Mouse (Mus musculus) hindbrain, embryonic 10.5 days (tissue): ENCODE results near the gene Trim61. TPM values are rescaled to one million over a fixed set of nuclear protein-coding genes. Genes with fewer than 3 reads are reported as not detected.
"Not testable (repeated sequence)": the region's sequence is repeated elsewhere in the genome, so short reads cannot be mapped to it uniquely, and the experiment has no call there.

Experiments
- DNase-seq: peaks from one replicate; pipeline ENCODE4 v3.0.0-alpha.2; 2017; ENCODE audit warnings: low spot score
- H3K27ac ChIP-seq: fragments of 300-500 bp; sonication (generic); 2 replicates; pipeline ENCODE4 v1.5.1; 2016; ENCODE audit warnings: mild to moderate bottlenecking, moderate library complexity
- H3K27me3 ChIP-seq: fragments of 300-500 bp; sonication (generic); 2 replicates; pipeline ENCODE4 v1.6.1; 2016; ENCODE audit warnings: mild to moderate bottlenecking; ENCODE audit not compliant: poor library complexity, insufficient read depth, severe bottlenecking
- H3K36me3 ChIP-seq: fragments of 300-500 bp; sonication (generic); 2 replicates; pipeline ENCODE4 v1.6.1; 2016; ENCODE audit warnings: mild to moderate bottlenecking, moderate library complexity
- H3K4me1 ChIP-seq: fragments of 300-500 bp; sonication (generic); replicated peaks from 2 replicates; pipeline ENCODE4 v1.6.1; 2016; ENCODE audit warnings: mild to moderate bottlenecking
- H3K4me3 ChIP-seq: fragments of 300-500 bp; sonication (generic); 2 replicates; pipeline ENCODE4 v1.5.1; 2016; ENCODE audit warnings: mild to moderate bottlenecking, moderate library complexity
- H3K9me3 ChIP-seq: fragments of 300-500 bp; sonication (generic); 2 replicates; pipeline ENCODE4 v1.6.1; 2016; ENCODE audit warnings: mild to moderate bottlenecking, moderate library complexity
- WGBS: fragments of 180-500 bp; shearing (Covaris S2); methylation state at CpG from one replicate; pipeline ENCODE4 v1.1.7; 2016; 5-methylcytosine and 5-hydroxymethylcytosine counted together
- polyA plus RNA-seq: library from polyadenylated mRNA; unstranded; fragments of >200 nt; fragmentation: Nextera tagmentation; extraction: Ambion mirVana; gene quantifications from 2 replicates; pipeline ENCODE4 v1.2.1, GENCODE M21; 2016

Gene Trim61
- polyA plus RNA-seq, 1 experiment from 2014 or later = not detected

DNA sequence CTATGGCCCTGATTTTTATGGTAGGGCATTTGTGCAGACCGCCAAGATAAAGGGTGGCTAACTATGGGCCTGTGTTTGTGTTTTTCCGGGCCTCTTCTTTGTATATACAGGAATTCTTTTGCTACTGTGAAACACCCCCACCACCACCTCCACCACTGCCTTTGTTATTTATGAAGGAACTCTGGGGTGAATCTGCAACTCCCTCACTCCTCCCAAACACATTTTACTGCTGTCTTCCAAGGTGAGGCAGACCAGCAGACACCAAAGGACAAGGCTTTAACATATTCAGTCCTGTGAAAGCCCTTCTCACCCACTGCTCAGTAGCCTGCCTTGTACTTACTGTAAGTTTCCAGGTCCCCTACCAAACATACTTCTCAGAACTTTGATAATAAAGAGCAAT, 15.8 kb upstream of the Trim61 start:
- Histone ChIP-seq H3K4me1 (peaks cover 39% of the 10 kb centered on the region), H3K27me3 (no peaks in the 10 kb centered on the region), H3K36me3 (no peaks in the 10 kb centered on the region), H3K9me3 (no peaks in the 10 kb centered on the region), H3K4me3 (no peak overlapping the region), H3K27ac (no peak overlapping the region)
- no peak for DNase-seq
- 42% methylated on average over 2 of the region's 2 CpGs for WGBS

DNA sequence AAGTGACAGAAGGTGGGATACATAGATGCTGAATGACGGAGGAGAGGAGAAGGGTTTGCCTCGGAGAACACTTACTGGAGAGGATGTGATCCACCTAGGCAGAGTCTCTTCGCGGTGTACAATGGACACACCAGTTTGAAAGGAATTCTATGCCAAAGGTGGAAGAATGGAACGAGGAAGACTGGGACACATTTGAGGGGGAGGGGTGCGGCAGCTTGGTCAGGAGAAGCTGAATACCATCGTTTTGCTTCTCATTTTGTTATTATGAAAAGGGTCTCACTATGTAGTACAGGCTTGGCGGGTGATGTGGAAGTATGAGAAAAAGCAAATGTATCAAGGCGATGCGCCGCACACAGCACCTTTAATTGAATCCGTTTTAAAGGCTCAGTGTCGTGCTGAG, 14.7 kb upstream of the Trim61 start:
- Histone ChIP-seq H3K27me3 (no peaks in the 10 kb centered on the region), H3K4me1 (peaks cover 39% of the 10 kb centered on the region), H3K9me3 (no peaks in the 10 kb centered on the region), H3K4me3 (no peak overlapping the region), H3K36me3 (no peaks in the 10 kb centered on the region), H3K27ac (no peak overlapping the region)
- 88% methylated on average over 13 of the region's 13 CpGs for WGBS
- no peak for DNase-seq

DNA sequence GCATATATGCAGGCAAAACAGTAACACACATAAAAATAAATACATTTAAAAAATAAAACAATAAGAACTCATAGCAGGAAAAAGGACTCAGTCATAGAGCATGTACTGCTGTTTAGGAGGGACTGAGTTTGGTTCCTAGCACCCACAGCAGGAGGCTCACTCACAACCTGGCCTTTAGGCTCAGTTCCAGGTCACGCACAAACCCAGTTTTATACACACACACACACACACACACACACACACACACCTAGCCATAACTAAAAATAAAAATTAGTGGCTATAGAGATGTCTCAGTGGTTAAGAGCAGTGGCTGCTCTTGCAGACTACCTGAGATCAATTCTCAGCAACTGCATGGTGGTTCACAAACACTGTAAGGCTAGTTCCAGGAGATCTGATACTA, 13.8 kb upstream of the Trim61 start:
- H3K27ac ChIP-seq = no peak overlapping the region
- no peak overlapping the region for H3K4me3 ChIP-seq
- 90% methylated on average over 1 of the region's 1 CpGs for WGBS
- no peaks in the 10 kb centered on the region for H3K36me3 ChIP-seq
- DNase-seq = no peak
- no peaks in the 10 kb centered on the region for H3K27me3 ChIP-seq
- H3K9me3 ChIP-seq = no peaks in the 10 kb centered on the region
- peaks cover 32% of the 10 kb centered on the region for H3K4me1 ChIP-seq

- DNase-seq = no peak
- Histone ChIP-seq H3K4me3 (no peak overlapping the region), H3K27me3 (no peaks in the 10 kb centered on the region), H3K36me3 (no peaks in the 10 kb centered on the region), H3K27ac (no peak overlapping the region), H3K9me3 (no peaks in the 10 kb centered on the region), H3K4me1 (peaks cover 22% of the 10 kb centered on the region)
- WGBS = 78% methylated on average over 4 of the region's 4 CpGs
Measured at GRCm38 (mm10) chr8:65030735-65031485, 12.6 kb upstream of the Trim61 start.

DNA sequence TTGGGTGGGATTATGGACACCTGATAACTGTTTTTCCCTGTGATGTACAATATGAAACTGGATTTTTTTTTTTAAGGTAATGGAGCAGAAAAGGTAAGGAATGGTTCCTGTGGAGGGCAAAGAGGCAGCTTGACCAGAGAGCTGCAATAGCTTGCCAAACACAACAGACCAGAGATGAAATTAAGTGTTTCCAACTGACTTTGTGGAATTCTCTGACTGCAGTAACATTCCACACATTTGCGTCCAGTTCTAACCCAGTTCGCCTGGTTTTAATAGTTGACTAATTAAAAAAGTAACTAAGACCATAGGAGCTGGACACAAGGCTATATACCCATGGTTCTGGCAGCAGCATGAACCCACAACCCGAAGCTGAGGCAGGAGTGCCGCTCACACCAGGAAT, 11.5 kb upstream of the Trim61 start:
- Histone ChIP-seq H3K4me3 (no peak overlapping the region), H3K9me3 (no peaks in the 10 kb centered on the region), H3K27ac (no peak overlapping the region), H3K27me3 (no peaks in the 10 kb centered on the region), H3K36me3 (no peaks in the 10 kb centered on the region), H3K4me1 (peaks cover 10% of the 10 kb centered on the region)
- 87% methylated on average over 4 of the region's 4 CpGs for WGBS
- no peak for DNase-seq

DNA sequence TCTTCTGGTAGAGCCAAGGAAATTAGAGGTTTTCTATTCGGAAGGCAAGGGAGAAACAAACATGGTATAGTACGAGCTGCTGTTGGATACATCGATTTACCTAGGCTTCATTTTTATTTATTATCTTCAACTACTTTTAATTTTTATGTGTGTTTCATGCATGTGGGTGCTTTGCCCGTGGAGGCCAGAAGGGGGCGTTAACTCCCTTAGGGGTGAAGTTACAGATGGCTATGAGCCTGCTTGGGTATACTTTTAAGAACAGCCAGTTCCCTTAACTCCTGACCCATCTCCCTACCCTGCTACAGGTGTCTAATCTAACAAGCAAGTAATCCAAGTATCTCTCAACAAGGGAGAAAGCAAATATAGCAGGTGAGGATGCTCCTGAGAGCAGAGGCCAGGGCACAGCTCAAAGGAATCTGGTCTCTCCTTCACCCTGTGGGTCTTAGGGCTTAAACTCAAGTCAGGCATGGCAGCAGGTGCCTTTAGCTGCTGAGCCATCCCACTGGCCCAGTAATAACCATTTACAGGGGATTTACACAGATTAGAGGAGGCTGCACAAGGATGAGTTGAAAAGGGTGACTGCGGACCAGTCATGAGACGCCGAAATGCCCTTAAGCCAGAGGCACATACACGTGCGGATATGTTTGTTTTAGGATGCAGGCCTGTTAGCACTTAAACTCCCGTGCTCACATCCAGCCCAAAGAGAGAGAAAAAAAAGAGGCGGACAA, 10.8 kb upstream of the Trim61 start:
- no peak overlapping the region for H3K27ac ChIP-seq
- no peaks in the 10 kb centered on the region for H3K9me3 ChIP-seq
- H3K36me3 ChIP-seq = no peaks in the 10 kb centered on the region
- H3K27me3 ChIP-seq = no peaks in the 10 kb centered on the region
- no peak for DNase-seq
- WGBS = 89% methylated on average over 12 of the region's 12 CpGs
- peaks cover 4% of the 10 kb centered on the region for H3K4me1 ChIP-seq
- no peak overlapping the region for H3K4me3 ChIP-seq

GRCm38 (mm10) chr8:65022485-65022884, 4.2 kb upstream of the Trim61 start:
- no peak overlapping the region for H3K4me3 ChIP-seq
- H3K4me1 ChIP-seq = no peaks in the 10 kb centered on the region
- no peaks in the 10 kb centered on the region for H3K9me3 ChIP-seq
- WGBS = 51% methylated on average over 8 of the region's 8 CpGs
- no peak overlapping the region for H3K27ac ChIP-seq
- DNase-seq = peak; percentile 56
- H3K36me3 ChIP-seq = no peaks in the 10 kb centered on the region
- no peaks in the 10 kb centered on the region for H3K27me3 ChIP-seq

- not testable (repeated sequence) for H3K4me3 ChIP-seq, H3K4me1 ChIP-seq, H3K9me3 ChIP-seq, DNase-seq, H3K27me3 ChIP-seq, H3K36me3 ChIP-seq, H3K27ac ChIP-seq
- 74% methylated on average over 6 of the region's 6 CpGs for WGBS
Measured at GRCm38 (mm10) chr8:65007616-65008015, 10.7 kb downstream of the Trim61 start.

- no peaks in the 10 kb centered on the region for H3K27me3 ChIP-seq
- no peak for DNase-seq
- H3K36me3 ChIP-seq = no peaks in the 10 kb centered on the region
- H3K27ac ChIP-seq = no peak overlapping the region
- 87% methylated on average over 4 of the region's 4 CpGs for WGBS
- no peak overlapping the region for H3K4me3 ChIP-seq
- no peaks in the 10 kb centered on the region for H3K9me3 ChIP-seq
- H3K4me1 ChIP-seq = no peaks in the 10 kb centered on the region
Measured at GRCm38 (mm10) chr8:64998806-64999365, 19.4 kb downstream of the Trim61 start.

GRCm38 (mm10) chr8:64987731-64988130, 30.6 kb downstream of the Trim61 start, which contains the start of gene Trim75:
Trim75 (minus strand) TSS chr8:64987831.
- H3K27ac ChIP-seq = no peak within 1 kb of the TSS
- no peaks in the 10 kb centered on the region for H3K9me3 ChIP-seq
- no peak within 1 kb of the TSS for H3K4me3 ChIP-seq
- 95% methylated on average over 4 of the region's 4 CpGs for WGBS
- no peaks in the 10 kb centered on the region for H3K36me3 ChIP-seq
- no peak for DNase-seq
- H3K27me3 ChIP-seq = no peaks in the 10 kb centered on the region
- H3K4me1 ChIP-seq = no peaks in the 10 kb centered on the region

DNA sequence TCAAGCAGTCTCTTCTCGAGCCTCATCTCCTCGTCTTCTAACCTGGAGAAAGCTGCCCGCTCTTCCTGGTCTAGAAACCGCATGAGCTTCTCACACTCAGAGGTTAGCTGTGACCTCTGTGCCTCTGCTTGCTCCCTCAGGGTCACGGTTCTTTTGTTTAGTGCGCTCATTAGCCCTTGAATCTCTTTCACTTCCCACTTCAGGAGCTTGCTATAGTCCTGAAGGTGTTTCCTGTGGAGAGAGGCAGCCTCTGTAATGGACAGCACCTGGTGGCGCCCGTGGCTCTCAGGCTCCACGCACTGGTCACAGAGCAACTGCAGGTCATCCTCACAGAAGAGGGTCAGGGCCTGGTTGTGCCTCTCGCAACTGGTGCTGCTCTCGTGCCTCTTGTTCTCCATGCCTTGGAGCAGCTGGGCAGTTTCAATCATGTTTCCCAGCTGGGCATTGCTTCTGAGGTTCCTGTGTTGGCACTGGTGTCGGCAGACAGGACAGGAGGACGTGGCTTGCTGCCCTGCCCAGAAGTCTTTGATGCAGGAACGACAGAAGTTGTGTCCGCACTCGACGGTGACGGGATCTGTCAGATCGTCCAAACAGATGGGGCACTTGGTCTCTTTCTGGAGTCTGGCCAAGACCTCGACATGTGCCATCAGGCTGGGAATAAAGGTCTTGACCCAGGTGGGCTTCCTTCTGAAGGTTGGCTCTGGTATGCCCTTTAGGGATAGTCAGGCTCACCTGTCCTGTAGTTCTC, 35.0 kb downstream of the Trim61 start:
- no peak for DNase-seq

More for the DNA sequence above, 35.0 kb downstream of the Trim61 start:
- no peaks in the 10 kb centered on the region for H3K9me3 ChIP-seq
- no peaks in the 10 kb centered on the region for H3K4me1 ChIP-seq
- H3K4me3 ChIP-seq = no peak overlapping the region
- H3K27ac ChIP-seq = no peak overlapping the region
- no peaks in the 10 kb centered on the region for H3K27me3 ChIP-seq
- WGBS = 73% methylated on average over 20 of the region's 20 CpGs
- H3K36me3 ChIP-seq = no peaks in the 10 kb centered on the region
